Mouse (Mus musculus) right cerebral cortex, adult 18-20 months (tissue): ENCODE measurements at regions not wholly inside any gene's neighbourhood (a gene's known extent, or its start where the extent isn't known, plus 50 kb on each side); places are given as distances from the start of the nearest gene placed in this dataset.
A peak's percentile ranks its signal among the peaks of the same experiment; 100 is the strongest.

ENCODE experiments used
- DNase-seq: peaks from one replicate; pipeline ENCODE4 v3.0.0; 2022; ENCODE audit warnings: mixed read lengths

GRCm38 (mm10) chr5:75248279-75248678 lies 96.2 kb downstream of the Pdgfra start:
- no peak for DNase-seq

DNA sequence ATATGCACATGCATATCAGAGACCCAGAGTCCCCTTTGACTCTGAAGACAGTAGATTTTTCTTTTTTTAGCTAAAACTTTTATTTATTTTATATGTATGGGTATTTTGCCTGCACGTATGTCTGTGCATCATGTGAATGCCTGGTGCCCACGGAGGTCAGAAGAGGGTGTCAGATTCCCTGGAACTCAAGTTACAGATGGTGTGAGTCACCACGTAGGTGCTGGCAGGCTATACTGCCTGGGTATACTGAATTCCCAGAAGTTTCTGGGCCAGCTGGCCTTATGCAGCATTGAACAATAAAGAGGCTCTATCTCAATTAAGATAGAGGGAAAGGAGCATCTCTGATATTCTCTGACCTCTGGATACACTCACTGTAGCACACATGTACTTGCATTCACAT lies 97.6 kb downstream of the Pdgfra start:
- DNase-seq: no peak

GRCm38 (mm10) chr5:75253349-75253748 lies 101.3 kb downstream of the Pdgfra start:
- no peak for DNase-seq

DNA sequence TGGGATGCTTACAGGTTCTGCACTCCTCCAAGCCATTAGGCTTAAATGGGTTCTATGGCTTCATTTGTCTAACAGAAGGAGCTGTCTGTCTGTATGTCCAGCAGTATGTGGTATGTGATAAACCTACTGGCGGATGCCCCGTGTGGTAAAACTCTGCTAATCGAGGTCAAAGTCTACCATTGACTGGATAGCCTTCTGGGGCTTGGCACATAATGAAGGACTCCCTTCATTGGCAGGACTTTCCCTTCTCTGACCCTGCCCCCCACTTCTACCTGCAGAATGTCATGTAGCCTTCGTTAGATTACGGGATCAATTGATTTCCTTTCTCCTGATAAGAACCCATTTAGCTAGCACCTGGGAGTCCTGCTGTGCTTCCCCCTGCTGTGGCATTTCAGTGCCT lies 101.7 kb downstream of the Pdgfra start:
- no peak for DNase-seq

GRCm38 (mm10) chr5:75256186-75256585 lies 104.1 kb downstream of the Pdgfra start:
- DNase-seq: no peak

DNA sequence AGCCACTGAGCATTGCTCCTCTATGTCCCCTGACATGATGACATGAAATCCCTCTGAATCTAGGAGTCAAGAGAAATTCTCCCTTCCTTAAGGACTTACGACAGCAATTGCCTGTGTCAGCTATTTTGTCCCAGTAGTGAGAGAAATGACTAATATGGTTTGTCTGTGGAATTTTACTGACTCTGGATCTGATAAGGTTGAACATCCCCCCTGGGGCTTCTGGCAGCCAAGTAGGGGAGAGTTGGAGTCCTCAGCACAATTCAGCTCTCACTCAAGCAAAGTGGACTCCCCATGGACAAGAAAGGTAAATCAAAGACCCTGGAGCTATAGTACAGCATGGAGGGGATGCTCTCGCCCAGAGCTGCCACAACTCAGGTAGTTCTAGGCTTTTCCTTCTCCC lies 105.0 kb downstream of the Pdgfra start:
- DNase-seq: no peak

DNA sequence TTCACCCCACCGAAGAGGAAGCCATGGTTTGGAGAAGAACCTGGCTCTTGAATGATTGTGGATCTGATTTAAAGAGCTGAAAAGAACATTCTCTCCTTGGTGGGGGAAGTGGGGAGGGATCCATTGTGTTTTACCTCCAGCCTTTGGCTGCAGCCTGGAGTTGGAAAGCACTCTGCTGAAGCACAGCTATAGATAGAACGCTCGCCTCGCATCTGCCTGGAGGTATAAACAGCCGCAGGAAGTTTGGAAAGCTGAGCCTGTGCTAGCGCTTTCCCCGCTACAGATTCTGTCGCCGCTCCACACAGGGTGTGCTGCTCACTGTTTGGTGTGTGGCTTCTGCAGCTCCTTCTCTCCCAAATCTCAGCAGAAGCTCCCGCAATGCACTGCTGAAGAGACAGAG lies 108.2 kb downstream of the Pdgfra start:
- DNase-seq: peak; percentile 59

GRCm38 (mm10) chr5:75266111-75266676 lies 114.1 kb downstream of the Pdgfra start:
- DNase-seq: no peak

GRCm38 (mm10) chr5:75266871-75267270 lies 114.8 kb downstream of the Pdgfra start:
- no peak for DNase-seq

DNA sequence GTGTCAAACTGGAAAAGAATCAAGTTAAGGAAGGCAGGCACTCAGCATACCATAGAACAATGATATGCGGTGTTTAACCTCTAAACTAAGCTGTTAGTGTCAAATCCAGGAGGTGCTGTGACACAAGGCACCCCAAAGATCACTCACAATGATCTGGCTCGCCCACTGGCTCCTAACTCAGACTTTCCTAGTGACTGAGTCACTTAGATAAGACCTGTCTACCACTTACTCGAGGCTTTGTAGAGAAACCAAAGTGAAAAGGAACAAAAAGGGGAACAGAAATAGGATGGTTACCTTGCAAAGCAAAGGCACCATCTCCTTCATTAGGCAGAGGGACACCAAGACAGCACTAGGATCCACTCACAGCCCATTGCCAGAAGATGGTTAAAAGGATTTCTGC lies 115.7 kb downstream of the Pdgfra start:
- DNase-seq: no peak

GRCm38 (mm10) chr5:75278041-75278440 lies 125.9 kb downstream of the Pdgfra start:
- no peak for DNase-seq

DNA sequence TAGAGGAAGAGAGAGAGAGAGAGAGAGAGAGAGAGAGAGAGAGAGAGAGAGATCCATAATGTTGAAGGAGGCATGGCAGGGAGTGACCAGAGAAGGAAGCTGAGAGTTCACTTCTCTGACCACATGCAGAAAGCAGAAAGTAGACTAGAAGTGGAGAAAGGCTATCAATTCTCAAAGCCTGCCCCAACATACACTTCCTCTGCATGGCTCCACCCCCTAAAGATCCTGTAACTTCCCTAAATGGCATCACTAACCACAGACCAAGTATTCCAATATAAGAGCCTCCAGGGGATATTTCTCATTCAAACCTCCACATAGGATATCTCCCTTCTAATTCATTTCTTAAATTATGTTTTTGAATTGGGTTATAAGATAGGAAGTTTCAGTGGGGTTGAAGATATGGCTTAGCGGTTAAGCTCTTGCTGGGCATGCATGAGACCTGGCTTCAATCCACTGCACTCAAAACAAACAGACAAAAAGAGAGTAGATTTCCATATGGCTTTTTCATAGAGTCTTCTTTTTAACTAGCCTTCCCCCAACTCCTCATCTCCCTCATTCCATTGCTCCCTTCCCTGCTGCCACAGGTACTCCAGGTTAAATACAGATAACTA lies 127.6 kb downstream of the Pdgfra start:
- DNase-seq: no peak

DNA sequence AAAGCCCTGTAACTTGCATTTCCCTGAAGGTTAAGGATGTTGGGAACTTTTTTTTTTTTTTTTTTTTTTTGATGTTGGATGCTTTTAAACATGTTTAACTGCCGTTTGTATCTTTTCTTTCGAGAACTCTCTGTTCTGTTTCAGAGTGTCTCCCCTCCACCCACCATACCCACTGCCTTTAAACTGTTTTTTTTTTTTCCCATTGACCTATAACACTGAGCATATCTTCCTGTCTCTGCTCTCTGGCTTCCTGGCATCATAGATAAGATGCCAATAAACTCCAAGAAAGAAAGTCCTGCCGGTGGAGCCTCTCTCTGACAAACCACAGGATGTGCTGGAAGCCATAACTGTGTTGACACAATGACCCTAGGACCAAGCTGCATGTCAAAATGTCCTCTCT lies 128.6 kb downstream of the Pdgfra start:
- DNase-seq: no peak

GRCm38 (mm10) chr5:75281510-75281909 lies 129.4 kb downstream of the Pdgfra start:
- no peak for DNase-seq

DNA sequence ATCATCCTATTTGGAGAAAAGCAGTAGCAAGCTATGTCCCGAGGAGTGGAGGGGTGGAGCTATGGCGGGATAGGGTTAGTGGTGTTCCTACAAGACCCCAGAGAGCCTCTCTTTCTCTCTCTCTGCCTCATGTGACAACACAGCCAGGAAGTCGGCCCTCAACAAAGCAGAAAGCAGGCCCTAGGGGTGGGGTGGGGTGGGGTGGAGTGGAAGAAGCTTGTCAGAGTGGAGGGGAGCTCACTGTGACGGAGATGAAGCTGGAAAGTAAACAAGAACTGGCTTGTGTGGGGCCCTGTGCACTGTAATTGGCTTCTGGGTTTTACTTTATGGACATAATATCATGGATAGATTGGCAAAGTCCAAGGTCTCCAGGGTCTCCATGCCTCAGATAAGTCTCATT lies 130.5 kb downstream of the Pdgfra start:
- DNase-seq: no peak

DNA sequence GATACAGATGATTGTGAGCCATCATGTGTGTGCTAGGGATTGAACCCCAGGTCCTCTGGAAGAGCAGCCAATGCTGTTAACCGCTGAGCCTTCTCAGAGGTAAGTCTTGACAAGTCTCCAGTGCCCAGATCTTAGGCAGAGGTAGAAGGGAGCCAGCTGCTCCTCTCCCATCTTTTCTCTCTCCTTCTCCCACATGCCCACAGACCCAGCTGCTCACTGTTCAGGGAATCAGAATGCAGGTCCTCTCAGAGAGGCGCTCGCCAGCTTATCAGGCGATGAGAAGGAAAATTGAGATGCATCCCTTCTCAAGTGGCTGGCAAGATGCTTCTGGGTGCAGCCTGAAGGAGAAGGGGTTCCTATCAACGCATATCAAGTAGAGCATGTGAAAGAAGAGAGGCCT lies 131.7 kb downstream of the Pdgfra start:
- peak; percentile 32 for DNase-seq

- DNase-seq: no peak
These were observed 133.9 kb downstream of the Pdgfra start for GRCm38 (mm10) chr5:75285950-75286349.

DNA sequence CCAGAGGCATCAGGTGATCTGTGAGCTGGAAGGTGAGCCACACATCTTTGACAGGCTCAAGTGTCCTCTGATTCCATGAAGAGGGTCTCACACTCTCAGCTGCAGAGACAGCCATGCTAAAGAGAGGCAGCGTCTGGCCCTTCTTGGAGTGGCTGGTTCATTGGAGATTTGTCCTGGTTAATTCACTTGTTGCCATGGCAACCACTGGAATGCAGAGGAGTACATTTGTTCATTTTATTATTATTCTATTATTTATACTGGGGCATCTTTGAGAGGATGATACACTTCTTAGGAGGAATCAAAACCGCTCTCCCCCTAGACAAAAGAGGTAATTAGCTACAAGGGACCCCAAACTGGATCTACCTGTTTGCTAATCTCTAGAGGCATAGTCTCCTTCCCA lies 143.6 kb downstream of the Pdgfra start:
- peak; percentile 2 for DNase-seq

- no peak for DNase-seq
These were observed 160.8 kb downstream of the Pdgfra start for GRCm38 (mm10) chr5:75312897-75313296.

GRCm38 (mm10) chr5:75315956-75316355 lies 163.9 kb downstream of the Pdgfra start:
- DNase-seq: no peak

DNA sequence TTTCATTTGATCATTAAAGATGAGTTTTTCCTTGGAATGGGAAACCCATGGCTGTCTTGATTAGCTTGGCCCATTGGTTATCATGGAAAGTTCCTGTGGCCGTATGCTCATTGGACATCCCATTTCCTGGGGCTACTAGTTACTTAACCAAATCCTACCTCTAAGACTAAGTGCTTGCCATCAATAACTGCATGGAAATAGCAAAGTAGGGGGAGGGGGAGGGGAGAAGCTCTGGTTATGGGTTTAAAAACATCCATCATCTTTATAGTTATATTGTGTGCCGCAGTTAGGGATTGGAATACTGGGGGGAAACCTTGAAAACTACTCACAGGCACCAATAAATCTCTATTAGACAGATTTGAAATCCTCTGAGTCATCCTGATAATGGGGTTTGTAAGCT lies 168.4 kb downstream of the Pdgfra start:
- DNase-seq: no peak

- no peak for DNase-seq
These were observed 182.0 kb downstream of the Pdgfra start for GRCm38 (mm10) chr5:75334050-75334449.

DNA sequence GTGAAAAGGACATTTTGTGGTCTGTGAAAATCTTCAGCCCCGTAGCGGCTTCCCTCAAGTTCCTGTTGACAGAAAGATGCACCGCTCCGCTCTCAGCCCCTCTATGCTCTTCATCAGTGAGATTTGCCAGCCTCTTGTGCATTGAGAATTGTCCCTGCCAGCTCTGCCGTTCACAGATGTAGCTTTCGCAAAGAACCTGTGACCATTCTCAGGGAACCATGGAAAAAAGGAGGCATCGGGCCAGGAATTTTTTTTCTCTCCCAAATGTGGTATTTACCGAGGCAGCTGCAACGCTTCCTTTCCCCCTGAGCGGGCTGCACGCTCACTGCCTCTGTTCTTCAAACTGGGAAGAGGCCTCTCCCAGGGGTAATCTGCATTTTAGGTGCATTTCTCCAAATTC lies 184.4 kb downstream of the Pdgfra start:
- peak; percentile 3 for DNase-seq

DNA sequence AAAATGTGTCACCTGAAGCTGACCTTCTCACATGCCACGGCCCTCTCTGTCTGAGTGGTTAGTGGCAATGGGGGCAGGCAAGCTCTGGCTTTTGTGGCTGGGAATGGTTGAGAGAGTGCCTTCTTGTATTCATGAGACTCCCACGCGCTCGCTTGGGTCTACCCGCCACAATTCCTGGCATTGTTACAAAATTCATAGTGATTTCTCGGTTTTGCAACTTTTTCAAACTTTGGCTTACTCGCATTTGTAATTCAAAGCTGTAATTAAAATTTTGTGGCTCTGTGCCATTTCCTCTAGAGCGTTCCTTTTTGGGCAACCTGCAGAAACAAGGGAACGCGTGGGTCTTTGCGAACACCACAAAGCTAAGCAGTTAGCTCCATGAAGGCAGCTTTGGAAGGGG lies 186.3 kb downstream of the Pdgfra start:
- DNase-seq: peak; percentile 63

- DNase-seq: no peak
These were observed 190.5 kb downstream of the Pdgfra start for GRCm38 (mm10) chr5:75342599-75342998.
